34 mouse cellular contexts compared by ENCODE assay signal in the genomic region with DNA sequence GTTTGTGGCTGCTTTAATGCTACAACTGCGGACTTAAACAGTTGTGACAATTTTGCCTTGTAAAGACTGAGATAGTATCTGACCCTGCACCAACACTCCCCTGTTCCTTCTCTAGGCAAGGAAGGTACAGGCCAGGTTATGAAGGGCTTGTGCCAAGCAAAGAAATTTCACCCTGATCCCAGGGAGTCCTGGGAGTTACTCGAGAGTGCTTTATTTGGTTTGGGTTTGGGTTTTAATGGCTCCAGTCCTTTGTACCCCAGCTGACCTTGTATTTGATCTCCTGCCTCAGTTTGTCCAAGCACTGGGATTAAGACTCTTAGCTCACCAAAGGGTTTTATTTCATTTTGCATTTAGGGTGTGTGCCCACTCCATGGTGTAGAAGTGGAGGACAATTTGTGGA. TPM values are rescaled to one million over a fixed set of nuclear protein-coding genes. Genes with fewer than 3 reads are reported as not detected.
"Had no signal": no experiment of that assay in that cellular context is flagged by ENCODE, and none has a peak within 500 bp of the region (broad histone marks: within the 10 kb centered on the region; RNA-seq: fewer than 3 reads in every experiment).

No protein-coding gene starts in this region.

- H3K4me1 ChIP-seq: hindbrain, embryonic 10.5 days; hindbrain, embryonic 13.5 days; hindbrain, embryonic 15.5 days; kidney, embryonic 15.5 days had no signal

- H3K9ac ChIP-seq: heart, embryonic 12.5 days; heart, embryonic 13.5 days; heart, embryonic 15.5 days; hindbrain, embryonic 12.5 days; hindbrain, embryonic 13.5 days; hindbrain, embryonic 14.5 days; hindbrain, embryonic 15.5 days; intestine, embryonic 15.5 days; kidney, embryonic 15.5 days had no signal

- H3K27me3 ChIP-seq: heart, embryonic 12.5 days; heart, embryonic 13.5 days; heart, embryonic 15.5 days; hindbrain, embryonic 12.5 days; hindbrain, embryonic 13.5 days; hindbrain, embryonic 15.5 days; intestine, embryonic 15.5 days; kidney, embryonic 15.5 days had no signal

- DNase-seq: heart, postnatal 10 days; heart, postnatal 36 days; heart, postnatal 4 days; kidney, adult 11 months; kidney, adult 18-20 months; kidney, adult 2 months; kidney, adult 8-10 months; kidney, adult 9 months; kidney, postnatal 10 days; kidney, postnatal 14 days; kidney, postnatal 25 days; kidney, postnatal 36 days; kidney, postnatal 4 days; layer of hippocampus, adult 9-11 months; layer of hippocampus, postnatal 36 days had no signal

- H3K4me3 ChIP-seq: heart, embryonic 10.5 days; heart, embryonic 12.5 days; heart, embryonic 13.5 days; heart, embryonic 15.5 days; hindbrain, embryonic 10.5 days; hindbrain, embryonic 12.5 days; hindbrain, embryonic 13.5 days; hindbrain, embryonic 15.5 days; intestine, embryonic 15.5 days; kidney, embryonic 15.5 days; layer of hippocampus, adult 2 months had no signal

- ATAC-seq: hindbrain, postnatal 0 days; inflammation-experienced regulatory T-cells, adult 6 months; intestine, embryonic 15.5 days; intestine, embryonic 16.5 days; intestine, postnatal 0 days had no signal

- H3K9me3 ChIP-seq: heart, embryonic 10.5 days; heart, embryonic 12.5 days; heart, embryonic 13.5 days; heart, embryonic 15.5 days; hindbrain, embryonic 10.5 days; hindbrain, embryonic 12.5 days; hindbrain, embryonic 13.5 days; hindbrain, embryonic 15.5 days; intestine, embryonic 15.5 days; kidney, embryonic 15.5 days had no signal

- H3K4me2 ChIP-seq: heart, embryonic 11.5 days; heart, embryonic 12.5 days; heart, embryonic 13.5 days; heart, embryonic 15.5 days; hindbrain, embryonic 12.5 days; hindbrain, embryonic 13.5 days; hindbrain, embryonic 14.5 days; hindbrain, embryonic 15.5 days; intestine, embryonic 15.5 days; kidney, embryonic 15.5 days had no signal

- H3K27ac ChIP-seq: heart, embryonic 10.5 days; heart, embryonic 13.5 days; heart, embryonic 15.5 days; hindbrain, embryonic 10.5 days; hindbrain, embryonic 12.5 days; hindbrain, embryonic 13.5 days; hindbrain, embryonic 14.5 days; hindbrain, embryonic 15.5 days; hindbrain, postnatal 0 days; intestine, embryonic 15.5 days; kidney, embryonic 15.5 days; kidney, postnatal 0 days; layer of hippocampus, adult 2 months had no signal

RNA-seq across cellular contexts. Expression of gene Thrsp, which starts 6.4 kb away (rescaled TPM):
- total RNA-seq: hematopoietic stem cell, adult 5-6 weeks had no signal

RNA-seq across cellular contexts. Expression of gene Kctd14, which starts 40.0 kb away (rescaled TPM):
- total RNA-seq: heart, postnatal 36 days had no signal
